Mouse (Mus musculus) embryo, embryonic 10.5 days (tissue): Measurements from ENCODE around the gene Rasl10b.

Experiments
- DNase-seq: peaks from one replicate; pipeline ENCODE4 v3.0.0-alpha.2; 2015; ENCODE audit warnings: low spot score

Rasl10b gene

DNA sequence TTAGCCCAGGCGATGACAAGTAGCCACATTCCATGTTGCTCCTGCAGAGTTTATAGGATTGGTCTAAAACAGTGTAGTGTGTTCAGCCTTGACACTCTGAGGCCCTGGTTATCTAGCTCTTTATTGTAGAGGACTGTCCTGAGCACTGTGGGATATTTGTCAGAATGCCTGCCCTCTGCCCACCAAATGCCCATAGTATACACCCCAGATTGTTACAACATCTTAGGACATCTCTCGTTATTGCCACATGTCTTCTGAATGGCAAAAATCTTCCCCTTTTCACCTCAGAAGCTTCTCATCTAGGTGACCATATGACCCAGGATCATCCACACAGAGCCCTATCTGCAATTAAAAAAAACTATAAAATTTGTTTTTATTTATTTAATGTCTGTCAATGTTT, 23.6 kb downstream of the Rasl10b start:
- DNase-seq: no peak

DNA sequence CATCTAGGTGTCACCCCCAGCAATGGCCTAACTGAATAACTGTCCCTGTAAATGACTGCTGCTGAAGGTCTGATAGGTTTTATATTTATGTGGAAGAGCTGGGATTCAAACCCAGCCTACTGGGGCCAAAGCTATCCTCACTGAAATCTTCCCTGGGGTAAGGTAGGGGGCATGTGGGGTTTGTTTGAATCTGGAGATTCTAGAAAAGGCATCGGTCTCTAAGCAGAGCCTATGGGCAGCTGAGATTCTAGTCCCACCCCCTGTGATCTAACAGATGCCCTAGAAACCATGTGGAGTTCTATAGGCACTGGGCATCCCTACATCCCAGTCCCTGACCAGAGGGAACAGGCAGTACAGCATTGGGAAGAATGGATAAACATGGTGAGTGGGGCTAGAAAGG, 28.4 kb downstream of the Rasl10b start, which contains the start of gene 1700020L24Rik:
TSS of gene 1700020L24Rik (plus strand) at position 301 of the 400 bp plus-strand sequence.
- no peak for DNase-seq

DNA sequence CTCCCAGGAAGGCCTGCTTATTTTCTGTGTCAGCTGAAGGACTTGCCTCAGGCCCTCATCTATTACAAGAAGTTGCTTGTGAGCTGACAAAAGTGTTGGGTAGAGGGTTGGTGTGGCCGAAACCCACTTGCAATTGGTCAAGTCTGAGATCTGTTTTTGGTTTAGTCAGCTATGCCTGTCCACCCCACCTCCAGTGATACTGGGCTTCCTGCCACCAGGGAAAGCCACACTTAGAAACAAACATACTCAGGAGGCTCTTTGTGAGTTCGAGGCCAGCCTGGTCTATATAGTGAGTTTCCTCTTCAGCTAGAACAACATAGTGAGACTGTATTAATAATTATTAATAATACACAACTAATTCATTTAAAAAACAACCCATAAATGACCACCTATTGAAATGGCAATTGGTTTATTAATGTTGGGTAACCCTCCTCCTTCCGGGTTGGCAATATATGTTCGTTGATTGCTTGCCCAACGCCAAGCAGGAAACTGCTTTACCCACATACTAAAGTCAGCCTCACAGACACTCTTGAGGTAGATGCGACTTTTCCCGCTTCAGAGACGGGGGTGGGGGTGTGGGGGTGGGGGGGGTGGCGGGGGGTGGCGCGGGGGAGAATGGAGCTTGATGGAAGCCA, 30.6 kb downstream of the Rasl10b start:
- DNase-seq: no peak

DNA sequence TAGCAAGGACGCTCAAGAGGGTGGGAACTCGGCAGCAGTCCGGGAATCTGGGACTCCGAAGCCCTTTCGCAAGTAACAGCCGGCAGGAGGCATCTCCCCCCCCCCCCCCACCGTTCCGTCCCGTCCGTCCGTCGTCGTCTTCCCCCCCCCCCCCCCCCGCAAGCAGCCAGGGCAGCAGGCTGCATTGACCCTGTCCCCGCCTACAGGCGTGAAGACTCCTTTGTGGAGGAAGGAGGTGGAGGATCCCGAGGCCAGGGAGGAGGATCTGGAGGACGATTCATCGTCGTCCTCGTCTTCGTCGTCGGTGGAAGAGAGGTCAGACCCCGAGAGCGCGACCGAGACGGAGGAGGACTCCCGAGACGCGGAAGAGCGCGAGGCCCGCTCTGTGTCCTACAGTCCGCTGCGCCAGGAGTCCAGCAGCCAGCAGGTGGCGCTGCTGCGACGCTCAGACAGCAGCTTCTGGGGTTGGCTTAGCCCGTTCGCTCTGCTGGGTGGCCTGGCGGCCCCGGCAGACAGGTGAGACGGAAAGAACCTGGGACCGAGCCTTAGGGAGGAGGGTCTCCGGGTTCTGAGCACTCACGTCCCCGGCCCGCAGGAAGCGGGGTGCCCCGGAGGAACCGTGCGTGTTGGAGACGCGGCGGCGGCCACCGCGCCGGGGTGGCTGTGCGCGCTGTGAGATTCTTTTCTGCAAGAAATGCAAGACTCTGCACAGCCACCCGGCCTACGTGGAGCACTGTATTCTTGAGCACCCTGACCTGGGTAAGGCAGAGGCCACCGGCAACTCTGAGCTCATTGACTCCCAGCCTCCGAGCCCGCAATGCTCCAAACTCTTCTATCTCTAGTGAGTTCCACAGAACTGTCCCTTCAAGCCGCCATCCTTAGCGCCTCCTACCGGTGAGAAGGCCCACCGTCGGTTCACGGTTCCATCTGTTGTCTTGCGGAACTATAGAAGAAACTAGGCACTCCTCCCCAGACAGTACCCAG, 31.4 kb downstream of the Rasl10b start:
- peak; percentile 96 for DNase-seq

DNA sequence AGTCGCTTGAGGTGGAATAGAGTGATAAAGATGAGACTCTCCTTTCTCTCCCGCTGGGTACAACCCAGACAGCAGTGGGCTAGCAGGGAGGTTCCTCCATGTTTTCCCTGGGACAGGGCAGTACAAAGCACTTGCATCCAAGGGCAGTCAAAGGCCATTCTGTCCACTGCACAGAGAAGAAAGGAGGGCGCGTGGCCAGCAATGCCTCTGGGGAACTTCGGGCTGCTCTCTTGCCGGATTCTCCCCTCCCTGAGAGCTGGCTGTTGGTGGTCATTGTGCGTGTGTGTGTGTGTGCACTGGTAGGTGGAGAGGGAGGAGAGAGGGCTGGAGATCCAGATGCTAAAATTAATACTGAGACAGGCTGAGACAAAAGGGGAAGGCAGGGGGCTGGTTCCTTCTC, 32.3 kb downstream of the Rasl10b start:
- no peak for DNase-seq

DNA sequence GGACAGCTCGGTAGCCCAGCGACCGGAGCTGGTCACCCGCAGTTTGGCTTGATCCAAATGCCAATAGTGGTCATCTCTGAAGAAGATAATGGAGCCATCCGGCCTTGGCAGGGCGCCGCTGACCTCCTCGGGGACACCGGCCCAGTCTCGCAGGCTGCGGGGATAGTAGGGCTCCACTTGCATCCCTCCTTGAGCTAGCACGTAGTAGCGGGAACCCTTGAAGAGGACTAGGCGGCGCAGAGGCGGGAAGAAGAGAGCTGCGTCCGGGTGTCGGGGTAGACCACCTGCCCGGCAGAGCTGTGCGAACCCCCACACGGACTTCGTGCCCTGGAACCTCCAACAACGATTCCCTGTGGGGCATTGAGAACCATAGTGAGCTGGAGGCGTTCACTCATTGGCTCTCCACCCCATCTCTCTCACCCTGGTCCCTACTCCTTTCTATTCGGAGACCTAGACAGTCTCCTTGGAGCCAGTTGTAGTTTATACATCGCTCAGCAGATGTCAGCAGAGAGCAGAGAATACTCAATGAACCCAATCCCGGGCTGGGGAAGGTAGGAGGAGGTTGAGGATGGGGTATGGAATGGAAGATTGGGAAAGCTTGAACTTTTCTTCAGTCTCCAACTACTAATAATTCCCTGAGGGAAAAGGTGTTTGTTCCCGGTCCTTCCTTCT, 33.8 kb downstream of the Rasl10b start:
- DNase-seq: peak; percentile 94

DNA sequence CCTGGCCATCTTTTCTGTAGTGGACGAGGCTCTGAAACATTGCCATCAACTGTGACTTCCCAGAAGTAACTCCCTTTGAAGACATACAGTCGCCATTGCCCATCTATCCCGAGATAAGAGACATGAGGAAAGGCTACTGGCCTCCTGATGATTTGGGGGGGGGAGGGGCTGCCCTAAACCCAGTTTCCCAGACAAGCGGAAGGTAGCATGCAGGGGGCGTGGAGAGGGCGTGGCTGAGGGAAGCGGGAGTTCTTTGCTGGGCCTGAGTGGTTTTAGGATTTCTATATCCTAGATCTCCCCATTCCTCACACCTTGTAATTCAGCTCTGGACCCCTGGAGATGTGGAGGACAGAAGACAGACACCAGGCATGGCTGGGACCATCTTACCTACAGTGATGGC, 34.9 kb downstream of the Rasl10b start:
- DNase-seq: peak; percentile 30

DNA sequence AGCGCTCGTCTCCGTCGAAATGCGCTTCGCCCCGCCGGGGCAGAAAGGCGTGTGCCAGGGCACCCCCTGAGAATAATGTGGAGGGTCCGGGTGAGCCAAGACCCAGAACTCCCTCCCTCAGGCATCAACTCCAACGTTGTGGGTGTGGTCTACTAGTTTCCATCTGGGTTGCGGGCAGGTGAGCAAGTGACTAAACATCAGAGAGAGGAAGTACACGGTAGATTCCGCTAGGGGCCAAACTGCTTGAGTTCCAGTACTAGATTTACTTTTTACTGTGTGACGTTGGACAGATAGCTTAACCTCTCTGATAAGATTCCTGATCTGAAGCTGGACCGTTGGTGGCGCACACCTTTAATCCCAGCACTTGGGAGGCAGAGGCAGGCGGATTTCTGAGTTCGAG, 36.1 kb downstream of the Rasl10b start:
- DNase-seq: no peak

DNA sequence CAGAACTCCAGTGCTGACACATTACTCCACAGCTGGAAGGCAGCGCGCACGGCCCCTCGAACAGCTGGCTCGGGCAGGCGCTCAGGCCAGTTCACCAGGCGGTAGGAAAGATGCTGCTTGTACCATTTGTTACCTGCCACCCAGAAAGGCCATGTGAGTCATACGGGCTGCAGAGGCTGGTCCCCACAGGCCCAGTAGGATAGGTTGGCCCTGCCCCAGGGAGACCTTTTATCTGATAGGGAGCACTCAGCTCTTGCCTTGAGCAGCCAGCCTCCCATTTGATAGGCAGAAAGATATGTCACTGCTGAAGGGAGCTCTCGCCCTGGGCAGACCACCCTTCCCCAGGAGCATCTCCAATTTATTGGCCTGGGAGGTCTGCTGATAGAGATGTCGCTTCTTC, 38.7 kb downstream of the Rasl10b start:
- no peak for DNase-seq

DNA sequence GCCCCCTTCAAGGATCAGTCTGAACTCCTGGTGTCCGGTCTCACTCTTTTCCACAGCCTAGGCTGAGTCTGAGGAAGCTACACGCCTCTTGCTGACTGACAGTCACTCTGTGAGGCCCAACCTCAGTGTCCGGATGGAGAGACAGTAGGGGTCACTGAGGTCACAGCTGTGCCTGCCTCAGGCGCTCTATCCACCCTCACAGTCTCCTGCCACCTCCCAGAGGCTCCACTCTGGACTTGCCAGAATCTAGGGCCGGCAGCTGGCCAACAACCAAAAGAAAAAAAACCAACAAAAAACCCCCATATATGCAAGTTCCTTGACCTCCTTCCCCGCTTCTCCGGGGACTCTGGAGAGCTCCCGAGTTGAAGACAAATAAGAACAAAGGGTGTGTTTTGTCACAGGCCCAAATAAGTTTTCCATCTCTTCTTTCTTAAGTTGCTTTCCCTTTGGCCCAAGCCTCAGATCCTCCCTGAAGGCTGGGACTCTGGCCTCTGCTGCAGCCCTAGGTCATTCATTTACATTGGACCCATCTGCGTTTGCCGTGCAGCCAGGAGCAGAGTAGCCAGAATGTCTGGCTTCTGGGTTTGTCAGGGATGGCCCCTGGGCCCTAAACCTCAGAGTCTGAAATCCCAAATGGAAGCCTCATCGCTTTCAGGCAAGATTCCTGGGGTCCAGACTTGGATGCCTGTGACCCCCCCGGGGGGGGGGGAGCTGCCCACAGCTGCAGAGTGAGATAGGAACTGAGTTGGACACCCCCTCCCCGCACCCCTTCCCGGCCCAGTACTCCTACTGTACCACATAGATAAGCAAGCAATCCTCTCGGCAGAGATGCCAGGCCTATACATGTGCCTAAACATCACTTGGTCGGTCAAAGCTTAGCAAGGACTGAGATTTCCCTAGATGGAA, 39.3 kb downstream of the Rasl10b start:
- peak; percentile 70 for DNase-seq

DNA sequence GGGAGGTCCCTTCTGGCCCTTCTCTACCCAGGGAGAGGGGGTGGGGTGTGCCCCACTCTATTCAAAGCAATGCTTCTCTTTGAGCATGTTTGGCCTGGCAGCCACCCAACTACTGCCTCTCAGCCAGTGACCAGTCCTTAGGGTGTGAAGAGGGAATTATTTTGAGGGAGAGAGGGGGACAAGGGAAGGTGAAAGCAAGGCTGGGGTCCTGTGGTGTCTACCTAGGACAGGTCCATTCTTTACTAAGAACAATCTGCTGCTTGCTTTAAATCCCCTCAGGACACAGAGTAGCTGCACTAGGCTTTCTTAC, 39.9 kb downstream of the Rasl10b start:
- DNase-seq: no peak

DNA sequence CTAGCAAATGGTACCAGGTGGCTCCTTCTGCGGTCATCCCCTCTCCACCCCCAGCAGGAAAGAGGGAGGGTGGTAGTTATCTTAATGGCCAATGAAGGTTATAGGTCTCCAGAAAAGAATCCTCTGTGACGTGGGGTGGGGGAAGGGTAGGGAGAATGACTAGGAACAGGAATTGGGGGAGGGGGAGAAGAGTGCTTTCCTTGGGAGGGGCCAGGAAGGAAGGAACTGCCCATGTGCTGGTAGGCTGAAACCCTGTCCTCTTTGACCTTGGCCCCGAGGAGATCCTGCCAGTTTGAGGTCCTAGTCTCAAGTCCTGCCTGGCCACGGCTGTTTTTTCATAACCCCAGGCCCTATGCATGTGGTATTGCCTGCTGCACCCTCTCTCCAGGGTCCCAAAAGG, 40.4 kb downstream of the Rasl10b start:
- DNase-seq: peak; percentile 62

DNA sequence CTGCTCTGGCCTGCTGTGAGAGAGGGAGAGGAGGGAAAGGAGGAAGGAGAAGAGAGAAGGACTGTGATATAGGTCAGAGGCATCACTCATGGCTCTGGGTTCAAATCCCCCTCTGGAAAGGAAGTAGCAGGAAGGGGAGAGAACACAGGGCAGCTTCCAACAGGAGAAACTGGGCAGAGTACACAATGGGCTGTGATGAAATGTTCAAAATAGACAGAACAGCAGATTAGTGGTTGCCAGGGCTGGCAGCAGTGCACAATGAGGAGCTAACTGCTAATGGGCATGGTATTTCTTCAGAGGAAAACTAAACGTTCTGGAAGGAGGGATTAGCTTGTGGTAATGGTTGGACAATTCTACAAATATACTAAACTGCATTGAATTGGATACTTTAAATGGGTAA, 41.6 kb downstream of the Rasl10b start:
- no peak for DNase-seq

DNA sequence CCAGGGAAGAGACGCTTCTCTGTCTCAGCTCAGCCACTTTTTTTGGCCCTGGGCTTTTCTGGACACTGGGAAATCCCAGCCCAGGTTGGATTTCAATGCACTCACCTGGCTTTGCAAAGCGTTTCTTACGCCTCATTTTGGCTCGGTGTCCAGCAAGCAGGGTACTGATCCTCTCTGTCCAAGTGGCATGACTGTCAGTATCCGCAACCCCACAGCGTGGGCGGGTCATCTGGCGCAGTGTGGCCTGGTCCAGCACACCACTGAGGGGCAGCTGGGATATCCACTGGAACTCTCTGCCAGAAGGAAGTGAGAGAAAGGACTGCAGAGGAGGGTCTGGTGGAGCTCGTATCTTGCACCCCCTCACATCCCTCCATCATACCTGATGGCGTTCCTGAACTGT, 42.3 kb downstream of the Rasl10b start:
- DNase-seq: no peak

DNA sequence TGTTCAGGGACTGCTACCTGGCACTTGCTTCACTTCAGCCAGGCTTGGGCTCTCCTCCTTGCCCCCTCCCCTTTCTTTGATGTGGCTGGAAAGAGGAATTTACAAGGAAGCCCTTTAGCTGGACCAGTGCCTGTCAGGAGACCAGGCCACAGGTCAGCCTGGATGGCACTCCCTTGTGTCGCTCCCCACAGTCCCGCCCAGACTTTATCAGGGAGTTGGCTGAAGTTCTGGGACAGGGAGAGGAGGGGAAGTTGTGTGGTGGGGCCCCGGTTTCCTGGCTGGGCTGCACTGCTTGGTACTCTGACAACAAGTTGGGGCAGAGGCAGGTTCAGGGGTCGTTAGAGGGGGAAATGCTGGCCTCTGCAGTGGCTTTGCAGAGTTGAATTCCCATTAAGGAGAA, 45.6 kb downstream of the Rasl10b start:
- DNase-seq: no peak

DNA sequence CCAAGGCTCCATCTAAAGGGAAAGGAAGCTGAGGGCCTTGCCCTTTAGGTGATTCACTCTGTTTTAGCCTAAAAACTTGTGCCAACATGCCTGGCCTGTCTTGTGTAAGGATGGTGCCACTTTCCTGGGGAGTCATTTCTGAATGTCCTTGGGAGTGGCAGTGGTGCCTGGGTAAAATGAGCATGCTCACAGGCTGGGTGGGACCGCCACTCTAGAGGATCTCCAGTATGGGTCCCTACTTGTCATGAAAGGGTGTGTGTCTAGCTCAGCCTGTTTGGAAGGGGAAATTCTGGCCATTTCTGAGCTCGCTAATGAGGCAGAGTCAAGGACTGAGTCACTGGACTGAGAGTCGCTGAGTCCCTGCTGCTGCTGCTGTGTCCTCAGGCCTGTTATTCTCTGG, 46.7 kb downstream of the Rasl10b start:
- DNase-seq: no peak

DNA sequence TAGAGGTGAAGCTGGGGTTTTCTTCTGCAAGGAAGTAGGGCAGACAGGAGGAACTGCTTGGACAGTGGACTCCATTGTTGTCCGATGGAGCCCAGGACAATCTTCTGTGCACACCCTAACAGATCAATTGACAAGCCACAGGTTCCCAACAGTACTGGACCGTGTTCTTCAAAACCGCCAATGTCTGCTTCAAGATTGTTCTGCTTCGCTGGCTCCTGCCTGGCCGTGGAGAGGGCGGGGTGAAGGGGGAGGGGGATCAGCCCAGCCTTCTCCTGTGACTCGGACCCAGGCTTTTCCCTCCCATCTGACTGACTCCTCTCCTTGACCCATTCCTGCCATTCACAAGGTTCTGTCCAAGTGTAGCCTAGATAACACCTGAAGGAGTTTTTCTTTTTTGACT, 48.3 kb downstream of the Rasl10b start:
- no peak for DNase-seq

DNA sequence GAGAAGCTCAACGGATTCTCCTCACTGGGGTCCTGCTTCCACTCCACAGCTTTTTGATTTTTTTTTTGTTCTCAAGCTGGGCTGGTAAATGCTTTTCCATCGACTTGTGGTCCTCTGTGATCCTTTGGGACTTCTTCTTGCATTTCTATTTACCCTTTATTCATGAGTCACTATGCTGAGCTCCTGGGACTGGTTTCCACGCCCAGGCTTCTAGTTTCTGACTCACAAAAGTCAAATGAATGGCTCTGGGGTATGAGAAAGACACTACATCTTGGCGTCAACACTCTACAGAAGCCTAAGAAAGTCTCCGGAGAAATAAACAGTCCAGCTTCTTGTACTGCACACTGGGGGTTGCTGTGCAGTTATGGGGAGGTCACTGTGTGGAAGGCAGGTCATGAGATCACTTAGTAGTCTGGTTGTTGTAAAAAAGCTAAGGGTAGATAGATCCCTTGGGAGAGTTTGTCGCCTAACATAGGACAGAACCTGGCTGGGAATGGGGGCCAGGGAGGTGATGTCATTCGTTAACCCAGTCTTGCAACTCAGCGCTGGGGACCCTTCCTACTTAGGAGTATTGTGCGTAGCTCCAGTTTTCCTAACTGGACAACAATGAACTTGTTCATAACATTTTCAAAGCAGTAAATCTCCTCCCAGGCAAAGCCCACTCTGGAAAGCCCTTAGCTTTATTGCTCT, 49.1 kb downstream of the Rasl10b start:
- DNase-seq: no peak

DNA sequence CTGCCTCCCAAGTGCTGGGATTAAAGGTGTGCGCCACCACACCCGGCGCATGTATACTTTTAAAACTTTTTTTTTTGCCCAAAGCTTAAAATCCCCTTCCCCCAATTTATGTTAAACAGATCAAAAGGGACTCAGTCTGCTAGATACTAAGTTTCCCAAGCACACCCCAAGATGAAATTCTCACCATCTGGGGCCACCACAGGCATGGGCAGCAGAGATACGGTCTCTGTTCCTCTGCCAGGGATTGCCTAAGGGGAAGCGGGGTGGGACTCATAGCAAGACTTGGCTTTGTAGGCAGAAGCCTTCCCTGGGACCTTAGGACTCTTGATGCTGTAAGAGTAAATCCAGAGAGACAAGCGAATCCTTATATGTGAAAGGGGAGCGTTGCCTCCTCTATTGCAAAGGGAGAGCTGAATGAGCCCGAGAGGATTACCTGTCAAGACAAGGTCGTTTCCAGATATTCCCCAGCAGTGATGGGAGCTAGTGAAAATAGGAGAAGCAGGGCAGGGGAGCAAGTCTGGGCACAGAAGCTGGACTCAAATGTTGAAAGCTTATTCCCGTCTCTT, 52.6 kb downstream of the Rasl10b start:
- DNase-seq: no peak

DNA sequence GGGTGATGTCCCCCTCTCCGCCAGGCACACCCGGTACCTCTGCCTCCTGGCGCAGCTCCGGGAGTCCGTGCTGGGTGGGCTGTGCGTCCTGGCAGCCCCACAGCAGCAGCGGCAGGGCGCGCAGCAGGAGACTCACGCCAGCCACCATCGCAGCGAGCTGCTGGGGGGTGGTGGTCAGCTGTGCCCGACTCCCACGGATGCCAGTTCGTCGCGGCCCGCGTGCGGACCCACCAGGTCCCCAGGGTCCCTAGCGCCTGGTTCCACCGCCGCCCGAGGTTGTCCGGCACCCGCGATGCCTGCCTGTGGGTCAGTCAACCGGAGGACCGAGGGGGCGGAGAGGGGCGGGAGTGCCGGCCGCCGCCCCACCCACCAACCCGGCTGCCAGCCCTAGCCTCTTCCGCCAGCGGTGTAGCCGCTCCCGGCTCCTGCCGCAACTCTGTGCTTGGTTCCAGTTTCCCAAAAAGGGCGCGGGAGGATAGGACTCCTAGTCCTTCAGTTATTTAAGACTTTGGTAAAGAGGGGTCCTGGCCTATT, 53.8 kb downstream of the Rasl10b start, which contains the start of gene Mmp28:
TSS of gene Mmp28 (minus strand) at position 361 of the 534 bp plus-strand sequence.
- DNase-seq: peak; percentile 64

DNA sequence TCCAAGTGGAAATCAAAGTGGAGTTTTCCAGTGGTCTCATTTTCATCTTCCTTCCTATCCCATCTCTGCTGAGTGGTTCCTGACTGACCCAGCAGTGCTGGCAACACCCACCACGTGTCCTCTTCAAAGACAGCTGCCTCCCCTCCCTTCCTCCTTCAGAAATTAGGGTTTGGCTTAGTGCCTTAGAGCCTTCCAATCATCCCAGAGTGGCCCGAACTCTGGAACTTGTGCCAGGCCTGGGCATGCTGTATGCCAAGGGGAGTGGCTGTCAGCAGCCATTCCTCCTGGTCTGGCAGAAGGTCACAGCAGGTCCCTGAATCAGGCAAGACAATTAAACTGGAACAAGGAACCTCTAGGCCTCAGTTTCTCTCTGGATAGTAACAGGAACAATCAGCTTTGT, 57.0 kb downstream of the Rasl10b start:
- no peak for DNase-seq
